Mouse (Mus musculus) G1E (cell line): Measurements from ENCODE around the gene C2cd4b.

Experiments used
- CTCF ChIP-seq: IDR thresholded peaks from 2 replicates; pipeline ENCODE4 v1.5.1; 2012; ENCODE audit warnings: low read depth, low read length, inconsistent platforms, mixed read lengths
- GATA2 ChIP-seq: IDR thresholded peaks from 2 replicates; pipeline ENCODE4 v1.6.1; 2012; ENCODE audit warnings: low read depth, low read length, inconsistent platforms, borderline replicate concordance
- POLR2AphosphoS5 ChIP-seq: IDR thresholded peaks from 2 replicates; pipeline ENCODE4 v1.6.1; 2012; ENCODE audit warnings: low read depth, low read length, inconsistent platforms; ENCODE audit not compliant: insufficient replicate concordance
- TAL1 ChIP-seq: conservative IDR thresholded peaks from 2 replicates; pipeline ENCODE4 v1.6.1; 2012; ENCODE audit warnings: low read depth, low read length, inconsistent platforms, mixed read lengths

DNA sequence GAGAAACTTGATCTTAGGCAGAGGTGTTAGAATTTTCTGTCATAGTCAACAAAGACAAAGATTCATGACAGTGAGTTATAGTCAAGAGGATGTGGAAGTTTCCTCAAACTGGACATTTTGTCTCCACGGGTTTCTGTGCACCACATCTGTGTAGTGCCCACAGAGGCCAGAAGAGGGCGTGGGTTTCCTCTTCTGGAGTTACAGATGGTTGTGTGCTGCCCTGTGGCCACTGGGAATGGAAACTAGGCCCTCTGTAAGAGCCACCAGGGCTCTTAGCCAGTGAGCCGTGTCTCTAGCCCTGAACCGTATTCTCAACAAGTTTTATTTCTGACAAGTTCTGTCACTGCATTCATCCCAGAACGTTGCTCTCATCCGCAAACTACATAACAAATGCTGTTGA, 51.3 kb downstream of the C2cd4b start:
- TF ChIP-seq TAL1, result no peak
- TF ChIP-seq CTCF, result no peak
- no peak for TF ChIP-seq POLR2AphosphoS5
- TF ChIP-seq GATA2, result no peak
